Mouse (Mus musculus): ENCODE measurements around the gene Stk19. TPM values are rescaled to one million over a fixed set of nuclear protein-coding genes. Genes with fewer than 3 reads are reported as not detected.
"Not testable (repeated sequence)": the region's sequence is repeated elsewhere in the genome, so short reads cannot be mapped to it uniquely, and the experiment has no call there.

The Stk19 gene
- polyA plus RNA-seq, 1 experiment from 2014 or later, result 34.4 TPM

DNA sequence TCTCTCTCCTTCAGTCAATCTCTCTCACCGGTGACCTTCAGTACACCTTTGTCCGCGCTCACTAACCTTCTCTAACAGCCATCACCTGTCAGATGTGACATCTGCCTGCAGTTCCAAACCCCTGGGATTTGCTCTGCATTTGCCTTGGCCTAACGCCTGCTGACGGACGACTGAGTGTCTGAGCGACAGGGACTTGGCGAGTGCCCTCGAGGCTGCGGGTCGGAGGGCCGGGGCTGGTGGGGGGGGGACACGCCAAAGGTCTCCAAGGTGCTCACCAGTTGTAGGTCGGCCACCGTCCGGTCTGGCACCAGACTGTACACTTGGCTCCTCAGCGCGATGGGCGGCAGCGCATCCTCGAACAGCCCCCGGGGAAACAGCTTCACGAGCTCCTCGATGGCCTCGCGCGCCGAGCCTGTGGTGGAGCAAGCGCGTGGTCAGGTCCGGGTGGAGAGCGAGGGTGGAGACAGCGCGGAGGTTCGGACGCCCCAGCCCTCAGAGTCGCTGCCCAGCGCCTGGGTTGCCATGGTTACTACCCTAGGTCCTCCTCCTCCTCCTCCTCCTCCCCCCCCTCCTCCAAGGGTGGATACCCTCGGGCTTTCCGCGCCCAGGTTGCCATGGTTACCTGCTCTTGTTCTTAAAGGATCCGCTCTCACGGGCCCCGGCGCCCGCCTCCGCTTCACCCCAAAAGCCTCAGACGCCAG, 440 bp downstream of the Stk19 start:
- DNase-seq (ENCODE audit: low spot score), result no peak
- Histone ChIP-seq H3K4me1 (replicated peaks) (peaks cover 32% of the 10 kb centered on the region), H3K9me3 (no peaks in the 10 kb centered on the region), H3K36me3 (peaks cover 68% of the 10 kb centered on the region), H3K27me3 (ENCODE audit: insufficient read depth, poor library complexity, severe bottlenecking) (no peaks in the 10 kb centered on the region), H3K27ac (peak overlapping the region; percentile 87), H3K4me3 (peak overlapping the region; percentile 86)
- 4% methylated on average over 48 of the region's 48 CpGs for WGBS

DNA sequence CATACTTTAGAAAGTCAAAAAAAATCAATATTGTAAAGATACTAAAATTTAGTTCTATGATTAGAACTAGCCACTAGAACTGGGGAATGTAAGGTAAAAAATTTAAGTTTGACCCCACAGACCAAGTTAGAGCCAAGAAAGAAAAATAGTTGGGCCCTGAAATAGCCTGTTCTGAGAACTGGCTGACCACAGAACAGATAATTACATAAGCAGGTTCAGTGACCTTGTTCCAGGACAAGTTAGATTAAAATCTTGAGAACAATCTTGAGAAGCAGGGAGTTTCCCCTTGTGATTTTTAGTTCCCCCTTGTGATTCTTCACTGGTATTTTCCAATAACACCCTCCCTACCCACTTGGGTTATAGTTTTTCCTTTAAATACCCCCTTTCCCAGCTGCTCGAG, 6.0 kb downstream of the Stk19 start:
- DNase-seq (ENCODE audit: low spot score), result not testable (repeated sequence)
- 94% methylated on average over 1 of the region's 1 CpGs for WGBS
- H3K36me3 ChIP-seq, result peaks cover 88% of the 10 kb centered on the region

DNA sequence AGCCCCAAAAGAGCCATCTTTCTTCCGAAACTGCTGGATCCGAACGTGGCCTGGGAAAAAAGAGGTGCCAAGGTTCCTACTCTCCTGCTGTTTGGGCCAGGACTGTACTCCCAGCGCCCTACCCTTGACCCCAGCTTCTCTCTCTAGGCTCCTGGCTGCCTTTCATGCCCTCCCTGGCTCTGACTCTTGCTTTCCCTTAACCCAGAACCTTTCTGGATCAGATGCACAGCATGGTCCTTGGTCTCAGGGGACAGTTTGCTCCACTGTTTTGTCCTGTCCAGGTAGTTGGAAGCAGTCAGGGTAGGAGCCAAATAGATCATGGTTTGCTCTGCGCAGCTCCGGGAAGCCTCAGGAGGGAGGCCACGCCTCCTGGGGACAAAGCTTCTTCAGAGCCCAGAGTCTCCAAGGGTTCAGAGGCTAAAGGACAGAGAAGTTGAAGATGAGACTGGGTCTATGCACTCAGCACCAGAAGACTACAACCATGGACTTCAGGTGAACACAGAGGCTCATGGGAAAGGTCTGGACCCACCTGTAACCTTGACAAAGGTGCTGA, 21.9 kb downstream of the Stk19 start:
- no peaks in the 10 kb centered on the region for H3K9me3 ChIP-seq
- no peak overlapping the region for H3K27ac ChIP-seq
- H3K27me3 ChIP-seq (ENCODE audit: insufficient read depth, poor library complexity, severe bottlenecking), result no peaks in the 10 kb centered on the region
- H3K4me1 ChIP-seq (replicated peaks), result no peaks in the 10 kb centered on the region
- no peaks in the 10 kb centered on the region for H3K36me3 ChIP-seq
- DNase-seq (ENCODE audit: low spot score), result no peak
- no peak overlapping the region for H3K4me3 ChIP-seq
- 77% methylated on average over 7 of the region's 7 CpGs for WGBS

More for the DNA sequence above, 6.0 kb downstream of the Stk19 start:
- not testable (repeated sequence) for H3K4me3 ChIP-seq; H3K9me3 ChIP-seq; H3K27me3 ChIP-seq (ENCODE audit: insufficient read depth, poor library complexity, severe bottlenecking); H3K27ac ChIP-seq; H3K4me1 ChIP-seq (replicated peaks)

DNA sequence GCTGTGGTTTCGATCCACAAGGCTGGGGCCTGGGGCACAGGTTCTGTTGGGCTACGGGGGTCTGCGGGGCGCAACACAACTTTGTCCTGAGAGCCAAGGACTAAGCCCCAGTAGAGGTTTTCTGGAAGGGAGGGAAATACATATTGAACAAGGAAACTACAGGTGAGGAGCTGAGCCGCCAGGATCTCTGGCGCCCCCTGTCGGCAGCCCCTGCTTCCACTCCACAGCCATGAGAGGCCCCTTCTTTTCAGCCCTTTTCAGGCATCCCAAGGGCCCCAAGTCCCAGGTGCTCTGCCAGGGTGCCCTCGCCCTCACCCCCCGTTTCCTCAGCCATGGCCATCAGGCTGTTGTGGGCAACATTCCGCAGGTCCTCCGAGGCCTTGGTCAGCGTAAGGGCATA, 23.0 kb downstream of the Stk19 start:
- H3K4me1 ChIP-seq (replicated peaks); H3K9me3 ChIP-seq; H3K27me3 ChIP-seq (ENCODE audit: insufficient read depth, poor library complexity, severe bottlenecking); H3K4me3 ChIP-seq; H3K27ac ChIP-seq; H3K36me3 ChIP-seq: not testable (repeated sequence)
- peak; percentile 26 for DNase-seq (ENCODE audit: low spot score)
- 60% methylated on average over 12 of the region's 12 CpGs for WGBS

DNA sequence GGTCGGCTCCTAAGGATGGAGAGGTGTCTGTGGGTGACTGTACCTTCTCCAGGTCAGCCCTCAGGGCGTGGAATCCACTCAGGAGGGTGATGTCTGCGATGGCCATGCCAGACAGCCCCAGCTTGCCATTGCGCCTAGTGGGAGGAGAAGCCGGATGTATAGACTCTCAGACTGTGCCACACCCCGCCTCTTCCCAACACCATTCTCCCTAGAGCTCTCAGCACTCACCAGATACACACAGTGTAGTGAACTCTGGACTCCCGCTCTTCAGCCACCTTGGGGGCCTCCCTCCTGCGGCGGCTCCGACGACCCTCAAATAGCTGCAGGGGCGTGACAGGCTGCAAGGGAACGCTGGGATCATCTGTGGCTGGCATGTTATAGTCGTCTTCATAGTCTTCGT, 25.5 kb downstream of the Stk19 start:
- WGBS, result 77% methylated on average over 15 of the region's 15 CpGs
- H3K36me3 ChIP-seq, result no peaks in the 10 kb centered on the region
- H3K4me1 ChIP-seq (replicated peaks), result no peaks in the 10 kb centered on the region
- no peak for DNase-seq (ENCODE audit: low spot score)
- no peak overlapping the region for H3K4me3 ChIP-seq
- H3K9me3 ChIP-seq, result no peaks in the 10 kb centered on the region
- H3K27ac ChIP-seq, result no peak overlapping the region
- H3K27me3 ChIP-seq (ENCODE audit: insufficient read depth, poor library complexity, severe bottlenecking), result no peaks in the 10 kb centered on the region

DNA sequence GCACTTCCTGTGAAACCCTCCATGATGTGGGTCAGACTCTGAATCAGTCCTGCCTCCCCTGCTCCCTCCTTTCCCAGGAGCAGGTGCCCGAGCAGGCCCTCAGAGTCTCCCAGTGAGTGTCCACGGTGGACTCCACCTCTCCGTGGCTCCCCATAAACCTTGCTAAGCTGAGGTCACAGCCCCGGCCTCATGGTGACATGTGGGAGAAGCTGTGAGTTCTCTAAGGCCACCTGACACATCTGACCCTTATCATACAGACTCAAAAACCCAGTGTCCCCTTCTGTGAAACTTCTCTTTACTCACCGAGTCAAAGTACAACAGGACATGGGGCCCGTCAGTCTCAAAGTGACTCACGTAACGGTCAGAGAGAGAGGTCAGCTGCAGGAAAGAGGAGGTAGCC, 25.9 kb downstream of the Stk19 start:
- not testable (repeated sequence) for H3K36me3 ChIP-seq; H3K27ac ChIP-seq; H3K27me3 ChIP-seq (ENCODE audit: insufficient read depth, poor library complexity, severe bottlenecking); H3K4me3 ChIP-seq; H3K9me3 ChIP-seq; H3K4me1 ChIP-seq (replicated peaks); DNase-seq (ENCODE audit: low spot score)
- WGBS, result 87% methylated on average over 8 of the region's 8 CpGs

DNA sequence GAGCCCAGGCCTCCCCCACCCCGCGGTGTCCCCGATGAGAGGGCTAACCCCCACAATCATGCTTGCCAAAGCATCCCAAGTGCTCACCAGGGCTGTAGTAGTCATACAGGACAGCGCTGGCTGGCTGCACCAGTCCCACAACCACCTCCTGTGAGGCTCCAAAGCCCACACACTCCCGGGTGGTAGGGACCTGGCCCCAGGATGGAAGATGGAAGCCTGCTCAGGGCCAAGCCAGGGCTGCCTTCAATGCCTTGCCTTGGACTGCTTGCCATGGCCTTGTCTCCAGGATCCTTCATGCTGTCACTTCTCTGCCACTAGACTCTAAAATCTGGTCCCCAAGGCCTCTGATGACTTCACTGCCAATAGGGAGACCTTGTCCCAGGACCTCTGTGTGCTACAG, 26.3 kb downstream of the Stk19 start:
- H3K4me3 ChIP-seq; H3K27ac ChIP-seq; H3K4me1 ChIP-seq (replicated peaks); H3K9me3 ChIP-seq; H3K27me3 ChIP-seq (ENCODE audit: insufficient read depth, poor library complexity, severe bottlenecking); DNase-seq (ENCODE audit: low spot score); H3K36me3 ChIP-seq: not testable (repeated sequence)
- 85% methylated on average over 5 of the region's 5 CpGs for WGBS

DNA sequence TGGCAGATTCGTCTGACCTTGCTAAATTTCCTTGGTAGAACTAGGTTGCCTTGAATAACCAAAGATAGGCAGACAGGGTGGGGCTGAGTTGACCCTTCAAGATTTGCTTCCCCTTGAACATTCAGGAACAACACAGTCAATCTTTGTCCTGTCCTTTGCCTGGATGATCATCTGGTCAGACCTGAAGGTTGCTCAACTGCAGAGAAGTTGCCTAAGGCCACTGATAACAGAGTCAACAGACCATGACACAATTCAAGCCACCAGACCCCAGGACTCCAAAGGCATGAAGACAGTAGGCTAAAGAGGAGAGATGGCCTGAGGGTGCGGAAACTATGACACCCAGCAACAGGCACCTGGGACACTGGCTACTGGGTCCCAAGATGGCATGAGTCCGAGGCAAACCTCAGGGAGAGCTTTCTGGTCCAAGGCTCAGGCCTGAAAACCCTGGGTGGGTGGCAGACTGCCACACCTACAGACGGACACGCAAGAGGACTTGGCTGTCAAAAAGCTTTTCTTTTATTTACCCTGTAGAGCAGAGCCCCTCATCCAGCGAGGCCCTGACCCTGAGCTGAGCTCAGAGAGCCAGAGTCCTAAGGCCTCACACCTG, 28.0 kb downstream of the Stk19 start:
- no peaks in the 10 kb centered on the region for H3K36me3 ChIP-seq
- H3K27me3 ChIP-seq (ENCODE audit: insufficient read depth, poor library complexity, severe bottlenecking), result no peaks in the 10 kb centered on the region
- no peak for DNase-seq (ENCODE audit: low spot score)
- H3K27ac ChIP-seq, result no peak overlapping the region
- H3K4me3 ChIP-seq, result no peak overlapping the region
- peaks cover 9% of the 10 kb centered on the region for H3K9me3 ChIP-seq
- WGBS, result 84% methylated on average over 6 of the region's 6 CpGs
- H3K4me1 ChIP-seq (replicated peaks), result no peaks in the 10 kb centered on the region

DNA sequence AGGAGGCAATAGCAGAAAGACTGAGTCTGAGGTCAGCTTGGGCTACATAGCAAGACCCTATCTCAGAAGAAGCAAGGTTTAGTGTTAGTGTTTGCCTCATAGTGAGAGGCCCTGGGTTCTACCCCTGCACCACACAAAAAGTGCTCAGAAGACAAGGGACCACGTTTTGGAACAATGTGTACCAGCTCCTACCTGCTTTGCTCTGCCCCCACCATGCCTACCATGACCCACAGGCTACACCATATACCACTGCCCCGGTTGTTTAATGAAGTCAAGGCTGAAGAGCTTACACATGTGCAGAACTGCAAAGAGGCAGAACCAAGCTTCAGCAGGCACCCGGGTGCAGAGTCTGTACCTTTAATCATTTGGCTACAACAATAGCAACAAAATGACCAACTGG, 29.6 kb downstream of the Stk19 start:
- 67% methylated on average over 3 of the region's 3 CpGs for WGBS
- Histone ChIP-seq H3K9me3 (peaks cover 9% of the 10 kb centered on the region), H3K27me3 (ENCODE audit: insufficient read depth, poor library complexity, severe bottlenecking) (no peaks in the 10 kb centered on the region), H3K4me1 (replicated peaks) (no peaks in the 10 kb centered on the region), H3K4me3 (no peak overlapping the region), H3K27ac (no peak overlapping the region), H3K36me3 (no peaks in the 10 kb centered on the region)
- no peak for DNase-seq (ENCODE audit: low spot score)

DNA sequence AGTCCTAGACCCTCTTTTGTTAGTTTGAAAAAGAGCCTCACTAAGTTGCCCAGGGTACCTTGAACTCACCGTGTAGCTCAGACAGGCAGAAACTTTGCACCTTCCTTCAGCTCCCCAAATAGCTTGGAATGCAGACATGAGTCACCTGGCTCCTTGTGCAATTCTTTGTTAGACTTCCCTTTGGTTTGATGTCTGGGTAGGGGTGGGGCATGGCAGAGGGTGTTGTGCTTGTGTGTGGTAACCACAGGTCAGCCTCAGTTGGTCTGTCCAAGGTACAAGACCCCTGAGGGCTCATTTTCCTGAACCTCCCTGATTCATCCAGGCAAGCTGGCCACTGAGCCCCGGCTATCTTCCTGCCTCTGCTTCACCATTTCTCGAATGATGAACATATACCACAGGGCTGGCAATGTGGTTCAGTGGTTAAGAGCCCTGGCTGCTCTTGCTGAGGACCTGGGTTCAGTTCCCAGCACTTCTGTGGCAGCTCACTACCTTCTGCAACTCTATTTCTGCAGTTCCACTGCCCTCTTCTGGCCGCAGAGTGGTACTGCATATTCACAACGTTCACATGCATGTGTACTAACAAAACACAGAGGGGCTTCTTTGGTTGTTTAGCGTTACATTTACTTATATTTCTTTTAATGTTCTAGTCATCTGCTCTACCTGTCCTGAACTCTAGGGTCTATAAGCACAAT, 31.7 kb downstream of the Stk19 start:
- 74% methylated on average over 6 of the region's 6 CpGs for WGBS
- H3K9me3 ChIP-seq, result peaks cover 9% of the 10 kb centered on the region
- no peaks in the 10 kb centered on the region for H3K36me3 ChIP-seq
- H3K27me3 ChIP-seq (ENCODE audit: insufficient read depth, poor library complexity, severe bottlenecking), result no peaks in the 10 kb centered on the region
- H3K4me1 ChIP-seq (replicated peaks), result no peaks in the 10 kb centered on the region
- no peak for DNase-seq (ENCODE audit: low spot score)
- no peak overlapping the region for H3K27ac ChIP-seq
- H3K4me3 ChIP-seq, result no peak overlapping the region

DNA sequence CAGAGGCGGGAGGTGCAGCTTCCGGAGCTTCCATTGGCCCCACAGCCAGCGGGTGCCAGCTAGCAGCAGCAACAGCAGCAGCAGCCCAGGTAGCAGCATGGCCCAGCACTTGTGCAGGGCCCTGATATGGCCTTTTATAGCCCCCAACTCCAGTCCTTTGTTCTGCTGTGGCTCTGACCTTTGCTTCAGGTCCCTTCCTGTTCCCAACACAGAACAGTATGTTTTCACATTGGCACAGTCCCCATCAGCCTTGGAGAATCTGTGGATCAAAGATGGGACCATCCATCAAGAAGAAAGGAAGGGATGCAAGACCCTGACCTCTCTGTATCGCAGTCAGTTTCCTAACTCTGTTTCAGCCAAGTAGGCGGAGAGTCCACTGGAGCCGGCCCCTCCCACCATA, 32.4 kb downstream of the Stk19 start, which contains the start of gene Cyp21a1:
Cyp21a1 (minus strand) TSS at position 261 of the 400 bp plus-strand sequence.
- not testable (repeated sequence) for H3K4me1 ChIP-seq (replicated peaks); H3K27ac ChIP-seq; H3K9me3 ChIP-seq; H3K36me3 ChIP-seq; H3K4me3 ChIP-seq; DNase-seq (ENCODE audit: low spot score); H3K27me3 ChIP-seq (ENCODE audit: insufficient read depth, poor library complexity, severe bottlenecking)
- WGBS, result 91% methylated on average over 6 of the region's 6 CpGs

DNA sequence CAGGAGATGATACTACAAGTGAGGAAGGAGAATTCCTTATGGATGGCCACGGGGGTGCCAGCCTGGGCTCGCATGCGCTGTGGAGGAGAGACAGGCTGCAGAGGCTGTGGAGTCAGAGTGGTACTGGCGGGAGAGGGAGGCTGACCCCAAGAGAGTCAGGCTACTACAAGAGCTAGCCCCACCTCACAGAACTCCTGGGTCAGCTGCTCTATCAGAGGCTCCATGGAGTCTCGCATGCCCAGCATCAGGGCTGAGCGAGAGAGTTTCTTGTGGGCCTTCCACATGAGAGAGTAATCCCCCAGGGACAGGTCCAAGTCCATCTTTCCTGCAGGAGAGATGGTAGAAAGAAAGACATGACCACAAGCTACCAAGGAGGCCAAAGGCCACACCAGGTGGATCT, 33.4 kb downstream of the Stk19 start:
- DNase-seq (ENCODE audit: low spot score); H3K27ac ChIP-seq; H3K4me1 ChIP-seq (replicated peaks); H3K27me3 ChIP-seq (ENCODE audit: insufficient read depth, poor library complexity, severe bottlenecking); H3K4me3 ChIP-seq; H3K36me3 ChIP-seq; H3K9me3 ChIP-seq: not testable (repeated sequence)
- WGBS, result 88% methylated on average over 6 of the region's 6 CpGs

DNA sequence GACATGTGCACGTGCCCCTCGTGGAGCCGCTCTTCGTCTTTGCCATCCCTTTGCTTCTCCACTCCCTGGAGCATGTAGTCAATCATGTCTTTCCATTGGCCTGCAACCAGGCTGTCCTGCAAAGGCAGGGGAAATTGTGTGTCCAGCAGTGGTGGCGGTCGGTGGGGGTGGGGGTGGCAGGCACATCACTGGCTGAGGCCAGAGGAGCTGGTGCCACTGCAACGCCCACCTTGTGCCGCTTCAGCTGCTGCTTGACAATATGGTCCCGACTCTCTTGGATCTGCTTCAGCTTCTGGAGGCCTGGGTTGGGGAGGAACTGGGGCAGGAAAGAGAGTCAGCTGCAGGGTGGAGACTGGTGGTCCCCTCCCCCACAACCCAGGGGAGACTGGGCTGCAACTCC, 34.0 kb downstream of the Stk19 start:
- 90% methylated on average over 9 of the region's 9 CpGs for WGBS
- H3K4me3 ChIP-seq; H3K27ac ChIP-seq; H3K36me3 ChIP-seq; DNase-seq (ENCODE audit: low spot score); H3K27me3 ChIP-seq (ENCODE audit: insufficient read depth, poor library complexity, severe bottlenecking); H3K4me1 ChIP-seq (replicated peaks); H3K9me3 ChIP-seq: not testable (repeated sequence)

All from hindbrain, embryonic 10.5 days (tissue).